Mouse (Mus musculus) heart, adult 2 months (tissue): Measurements from ENCODE around the gene Trappc2l.

Experiments used
- CTCF ChIP-seq: fragments of 200-600 bp; IDR thresholded peaks from 2 replicates; pipeline ENCODE4 v1.8.1; 2022; ENCODE audit warnings: antibody characterized with exemption, mild to moderate bottlenecking, moderate library complexity
- POLR2A ChIP-seq: fragments of 200-500 bp; IDR thresholded peaks from 2 replicates; pipeline ENCODE4 v1.6.1; 2011; ENCODE audit warnings: mild to moderate bottlenecking, low read depth, low read length, control low read depth; ENCODE audit not compliant: insufficient read depth

DNA sequence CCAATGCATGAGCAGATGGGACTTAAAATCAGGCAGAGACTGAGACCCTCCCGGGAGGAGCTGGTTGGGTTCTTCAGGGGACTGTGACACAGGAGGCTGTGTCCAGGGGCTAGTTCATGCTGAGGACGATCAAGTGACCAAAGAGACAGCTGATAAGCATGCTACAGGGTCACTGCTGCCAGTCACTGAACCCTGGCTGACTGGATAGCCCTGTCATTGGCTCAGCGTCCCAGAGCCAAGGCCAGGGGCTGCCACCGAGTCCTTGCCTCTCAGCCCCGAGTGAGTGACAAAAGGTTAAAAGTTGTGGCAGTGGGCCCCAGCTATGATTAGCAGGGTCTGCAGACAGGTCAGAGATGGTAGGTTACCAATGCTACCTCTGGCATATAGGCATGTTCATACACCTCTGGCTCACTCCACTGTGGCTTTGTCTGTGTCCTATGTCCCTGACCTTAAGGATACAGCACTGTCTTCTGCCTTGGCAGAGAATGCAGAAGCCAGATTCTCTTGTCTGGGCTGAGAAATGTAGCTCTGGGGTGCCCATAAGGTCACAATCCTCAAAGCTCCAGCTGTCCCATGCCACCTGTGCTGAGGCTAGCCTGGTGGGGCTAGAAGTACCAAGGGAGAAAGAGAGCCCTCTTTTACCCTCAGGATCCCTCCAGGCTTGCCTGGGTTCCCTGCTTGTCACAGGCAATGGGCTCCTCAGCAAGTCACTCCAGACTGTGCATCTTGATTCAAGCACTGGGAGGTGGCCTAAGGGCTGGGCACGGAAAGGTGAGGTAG, 32.9 kb downstream of the Trappc2l start:
- TF ChIP-seq CTCF: no peak
- no peak for TF ChIP-seq POLR2A
